Mouse (Mus musculus) Muller cell, postnatal 12 days (primary cell): ENCODE measurements around the gene Htr5b.

ENCODE experiments used
- DNase-seq: peaks from one replicate; pipeline ENCODE4 v3.0.0-alpha.2; 2015; ENCODE audit errors: inconsistent ontology term

The Htr5b gene

GRCm38 (mm10) chr1:121528399-121528720 lies at the start of gene Htr5b:
Gene Htr5b, minus strand, starts transcription at chr1:121528465.
- peak; percentile 62 for DNase-seq

DNA sequence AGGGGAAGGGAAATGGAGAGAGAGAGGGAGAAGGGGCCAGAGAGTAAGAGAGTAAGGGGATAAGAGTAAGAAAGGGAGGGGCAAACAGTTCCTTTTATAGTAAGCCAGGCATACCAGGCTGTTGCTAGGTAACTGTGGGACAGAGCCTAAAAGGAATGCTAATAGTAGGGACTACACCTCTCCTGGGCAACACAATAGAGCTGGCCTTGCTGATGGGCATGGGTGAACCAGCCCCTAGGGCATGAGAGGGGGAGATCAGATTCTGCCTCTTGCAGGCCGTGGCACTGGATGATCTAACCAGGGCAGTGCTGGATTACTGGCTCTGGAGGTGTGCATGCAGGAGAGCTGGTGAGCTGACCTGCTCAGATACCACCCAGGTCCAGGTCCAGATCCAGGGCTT lies 49.2 kb upstream of the Htr5b start:
- DNase-seq: no peak

- no peak for DNase-seq
These were observed 42.3 kb upstream of the Htr5b start for GRCm38 (mm10) chr1:121570522-121570921.

DNA sequence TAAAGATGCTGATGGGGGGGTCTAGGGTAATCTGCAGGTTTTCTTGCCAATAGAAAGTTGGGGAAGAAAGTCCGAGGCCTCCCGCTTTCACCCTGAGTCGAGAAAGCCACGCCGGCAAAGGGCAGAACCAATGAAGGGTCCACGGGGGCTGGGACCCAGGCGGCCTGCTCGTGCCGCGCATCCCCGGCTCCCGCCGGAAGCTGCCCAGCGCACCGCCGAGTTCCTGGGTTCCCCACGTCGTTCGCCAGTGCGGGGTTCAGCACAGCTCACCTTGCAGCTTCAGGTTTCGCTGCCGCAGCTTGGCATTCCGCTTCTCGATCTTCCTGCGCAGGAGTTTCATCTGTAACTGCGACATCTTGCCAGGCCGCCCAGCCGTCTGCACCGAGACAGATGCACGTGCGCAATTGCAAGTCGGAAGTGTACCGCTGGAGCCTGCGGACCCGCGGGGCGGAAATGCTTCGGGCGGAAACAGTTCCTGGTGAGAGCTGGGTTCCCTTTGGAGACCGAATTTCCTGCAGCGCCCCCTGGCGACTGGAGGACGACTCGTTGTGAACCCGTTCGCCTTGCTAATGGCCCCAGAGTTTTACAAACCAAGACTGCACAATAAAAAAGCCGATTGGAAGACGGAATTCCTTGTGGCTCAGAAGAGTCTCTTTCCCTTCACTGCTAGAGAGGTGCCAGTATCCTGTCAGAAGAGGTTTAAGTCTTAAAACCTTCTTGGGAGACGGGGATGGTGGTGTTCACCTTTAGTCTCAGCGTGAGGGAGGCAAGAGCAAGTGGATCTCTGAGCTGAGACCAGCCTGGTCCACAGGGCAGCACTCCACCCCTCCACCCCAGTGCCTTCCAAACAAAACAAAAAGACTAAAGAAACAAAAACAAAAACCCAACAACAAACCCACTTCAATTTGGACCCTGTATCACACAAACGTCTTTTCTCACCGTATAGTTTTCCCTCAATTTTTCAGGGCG lies 39.5 kb upstream of the Htr5b start, which contains the start of gene Ddx18:
Gene Ddx18, minus strand, starts transcription at position 469 of the 969 bp plus-strand sequence.
- DNase-seq: peak; percentile 94

GRCm38 (mm10) chr1:121557861-121558260 lies 29.6 kb upstream of the Htr5b start:
- no peak for DNase-seq

- no peak for DNase-seq
These were observed 23.2 kb upstream of the Htr5b start for GRCm38 (mm10) chr1:121551457-121551835.

DNA sequence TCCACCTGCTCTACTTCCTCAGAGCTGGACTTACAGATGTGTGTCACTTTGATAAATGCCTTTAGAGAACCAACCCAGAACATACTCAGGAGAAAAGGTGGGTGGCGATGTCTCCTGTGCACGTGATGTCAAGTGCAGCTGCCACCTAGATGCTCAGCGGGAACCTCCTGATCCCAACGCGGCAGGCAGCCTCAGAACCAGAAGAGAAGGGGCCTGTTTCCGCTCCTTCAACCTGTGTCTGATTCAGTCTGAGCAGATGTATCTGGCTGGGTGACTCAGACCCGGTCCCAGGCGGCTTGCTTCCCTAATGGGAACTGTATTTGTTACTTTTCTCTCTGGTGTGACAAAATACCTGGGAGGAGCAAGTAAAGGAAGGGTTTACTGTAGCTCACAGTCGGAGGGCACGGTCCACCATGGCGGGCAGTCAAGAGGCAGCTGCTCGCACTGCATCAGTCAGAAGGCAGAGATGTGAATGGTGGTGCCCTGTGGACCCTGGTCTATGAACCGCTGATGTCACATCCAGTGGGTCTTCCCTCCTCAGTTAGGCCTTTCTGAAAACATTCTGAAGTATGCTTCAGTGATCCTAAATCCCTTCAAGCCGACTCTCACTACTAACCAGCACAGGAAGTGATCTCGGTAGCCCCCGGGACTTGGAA lies 22.7 kb upstream of the Htr5b start:
- no peak for DNase-seq

DNA sequence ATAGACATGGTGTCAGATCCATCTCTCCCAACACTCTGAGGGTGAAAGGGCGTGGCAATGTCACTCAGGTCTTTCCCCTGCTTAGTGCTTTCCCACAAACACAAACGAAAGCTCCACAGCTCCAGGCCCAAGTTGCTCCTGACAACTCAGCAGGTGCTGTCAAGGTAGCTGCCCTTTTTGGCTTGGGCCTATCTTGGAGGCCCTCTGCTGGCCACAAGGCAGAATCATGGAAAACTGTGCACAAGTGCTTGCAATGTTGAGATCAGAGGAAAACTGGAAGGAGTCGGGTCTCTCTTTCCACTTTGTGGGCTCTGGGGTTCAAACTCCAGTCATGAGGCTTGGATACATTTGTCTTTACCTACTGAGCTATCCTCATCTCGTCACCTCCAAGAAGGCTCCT lies 21.2 kb upstream of the Htr5b start:
- DNase-seq: no peak

- no peak for DNase-seq
These were observed 20.4 kb upstream of the Htr5b start for GRCm38 (mm10) chr1:121548667-121549066.

GRCm38 (mm10) chr1:121546844-121547243 lies 18.6 kb upstream of the Htr5b start:
- no peak for DNase-seq

- DNase-seq: no peak
These were observed 12.1 kb upstream of the Htr5b start for GRCm38 (mm10) chr1:121540361-121540760.

DNA sequence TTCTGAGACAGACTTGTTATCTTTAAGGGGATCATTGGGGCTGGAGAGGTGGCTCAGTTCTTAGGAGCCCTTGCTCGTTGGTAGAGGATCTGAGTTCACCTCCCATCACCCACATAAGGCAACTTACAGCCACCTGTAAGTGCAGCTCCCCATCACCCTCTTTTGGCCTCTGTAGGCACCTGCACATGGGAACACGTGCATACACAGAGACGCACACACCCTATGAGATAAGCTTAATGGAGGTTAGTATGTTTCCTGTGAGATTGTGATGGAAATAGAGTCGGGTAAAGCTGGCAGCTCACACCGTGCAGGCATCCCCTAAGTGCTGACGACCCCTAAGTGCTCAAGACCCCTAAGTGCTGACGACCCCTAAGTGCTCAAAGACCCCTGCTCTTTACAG lies 3.2 kb upstream of the Htr5b start:
- DNase-seq: no peak

DNA sequence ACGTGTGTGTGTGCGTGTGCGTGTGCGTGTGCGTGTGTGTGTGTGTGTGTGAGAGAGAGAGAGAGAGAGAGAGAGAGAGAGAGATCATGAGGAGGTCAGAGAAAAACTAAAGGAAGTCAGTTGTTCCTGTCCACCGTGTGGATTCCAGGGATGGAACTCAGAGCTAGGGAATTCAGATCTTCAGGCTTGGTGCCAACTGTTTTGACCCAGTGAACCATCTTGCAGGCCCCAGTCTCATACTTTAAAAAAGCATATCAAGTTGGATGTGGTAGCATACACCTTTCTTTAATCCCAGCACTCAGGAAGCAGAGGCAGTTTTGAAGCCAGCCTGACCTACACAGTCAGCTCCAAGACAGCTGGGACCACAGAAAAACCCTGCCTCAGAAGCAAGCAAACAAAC lies 1.0 kb upstream of the Htr5b start:
- DNase-seq: no peak

DNA sequence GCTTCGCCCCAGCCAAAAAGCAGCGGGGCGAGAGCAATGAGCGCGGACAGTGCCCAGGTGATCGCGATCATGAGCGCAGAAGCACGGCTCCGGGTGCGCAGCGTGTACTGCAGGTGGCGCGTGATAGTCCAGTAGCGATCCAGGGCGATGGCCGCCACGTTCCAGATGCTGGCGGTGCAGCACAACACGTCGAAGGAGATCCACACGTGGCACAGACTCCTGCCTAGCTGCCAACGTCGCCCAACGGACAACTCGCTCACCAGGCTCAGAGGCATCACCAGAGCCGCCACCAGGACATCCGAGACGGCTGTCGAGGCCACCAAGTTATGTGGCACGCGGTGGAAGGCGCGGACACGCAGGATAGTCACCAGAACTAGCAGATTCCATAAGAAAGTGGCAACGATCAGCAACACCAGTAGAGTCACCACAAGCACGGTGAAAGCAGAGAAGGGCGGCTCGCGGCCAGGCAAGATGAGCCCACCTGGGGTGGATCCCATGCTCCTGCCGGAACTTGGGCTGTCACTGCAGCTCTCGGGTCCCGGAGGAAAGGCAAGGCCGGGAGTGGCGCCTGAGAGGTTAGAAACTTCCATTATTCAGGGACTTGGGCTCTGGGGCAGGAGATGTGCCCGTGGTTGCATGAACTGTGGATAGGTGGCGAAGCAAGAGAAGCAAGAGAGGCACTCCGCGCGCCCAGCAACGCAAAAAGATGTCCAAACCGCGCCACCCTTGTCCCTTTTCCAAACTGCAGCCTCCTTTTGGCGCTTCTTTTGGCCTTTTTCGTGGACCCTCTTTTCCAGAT lies 466 bp downstream of the Htr5b start:
- peak; percentile 5 for DNase-seq

- DNase-seq: no peak
These were observed 1.2 kb downstream of the Htr5b start for GRCm38 (mm10) chr1:121527061-121527460.

DNA sequence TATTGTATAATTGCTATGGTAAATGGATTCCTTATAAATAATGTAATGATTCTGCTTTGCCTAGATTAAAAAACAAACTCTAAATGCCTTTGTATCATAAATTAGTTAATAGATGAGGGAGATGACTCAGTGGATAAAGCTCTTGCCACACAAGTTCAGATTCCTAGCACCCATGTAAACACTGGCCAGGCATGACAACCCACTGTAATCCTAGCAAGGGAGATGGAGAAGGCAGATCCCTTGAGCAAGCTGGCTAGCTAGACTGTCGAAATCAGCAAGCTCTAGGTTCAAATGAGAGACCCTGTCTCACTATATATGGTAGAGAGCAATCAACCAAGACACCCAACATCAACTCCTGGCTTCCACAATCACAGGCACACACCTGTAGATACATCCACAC lies 9.7 kb downstream of the Htr5b start:
- no peak for DNase-seq

- DNase-seq: no peak
These were observed 16.3 kb downstream of the Htr5b start for GRCm38 (mm10) chr1:121511966-121512365.

- no peak for DNase-seq
These were observed 17.1 kb downstream of the Htr5b start for GRCm38 (mm10) chr1:121511186-121511585.

GRCm38 (mm10) chr1:121510420-121511140 lies 17.7 kb downstream of the Htr5b start:
- no peak for DNase-seq

GRCm38 (mm10) chr1:121508729-121509128 lies 19.5 kb downstream of the Htr5b start:
- no peak for DNase-seq

DNA sequence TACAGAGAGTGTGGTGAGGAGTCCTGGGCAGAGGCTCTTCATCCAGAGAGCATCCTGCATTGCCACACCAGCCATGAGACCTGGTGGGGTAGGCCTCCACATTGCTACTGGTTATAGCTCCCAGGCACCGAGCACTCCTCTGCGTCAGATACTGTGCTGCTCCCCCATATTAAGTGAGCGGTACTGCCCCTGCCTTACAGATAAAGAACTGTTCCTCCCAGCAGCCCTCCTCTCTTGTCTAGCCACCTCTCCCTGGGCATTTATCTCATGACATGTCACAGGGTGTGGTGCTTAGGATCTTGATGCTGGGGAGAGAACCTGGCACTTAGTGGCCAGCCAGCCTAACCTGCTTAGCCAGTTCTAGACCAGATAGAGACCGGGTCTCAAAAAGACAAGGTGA lies 31.2 kb downstream of the Htr5b start:
- no peak for DNase-seq

DNA sequence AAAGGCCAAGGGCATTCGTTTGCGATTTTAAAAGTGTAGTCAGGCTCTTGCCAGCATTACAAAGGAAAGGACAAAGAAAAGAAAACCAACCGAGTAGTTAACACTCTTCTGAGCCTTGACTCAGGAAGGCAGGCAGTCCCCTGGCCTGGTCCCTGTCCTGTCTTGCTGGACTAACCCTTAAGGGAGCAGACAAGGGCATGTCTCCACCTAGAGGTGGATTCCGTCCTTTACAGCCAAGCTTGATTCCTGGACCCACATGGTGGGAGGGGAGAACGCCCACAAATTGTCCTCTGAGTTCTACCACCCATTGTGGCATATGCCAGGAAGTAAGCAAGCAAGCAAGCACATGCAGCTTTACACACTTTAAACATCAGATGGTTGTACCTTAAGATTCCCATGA lies 38.0 kb downstream of the Htr5b start:
- peak; percentile 19 for DNase-seq
